Mouse (Mus musculus): ENCODE data around the gene Zdhhc22. TPM values are rescaled to one million over a fixed set of nuclear protein-coding genes. Genes with fewer than 3 reads are reported as not detected.

Zdhhc22 gene
- total and polyA plus RNA-seq, 3 experiments: not detected

DNA sequence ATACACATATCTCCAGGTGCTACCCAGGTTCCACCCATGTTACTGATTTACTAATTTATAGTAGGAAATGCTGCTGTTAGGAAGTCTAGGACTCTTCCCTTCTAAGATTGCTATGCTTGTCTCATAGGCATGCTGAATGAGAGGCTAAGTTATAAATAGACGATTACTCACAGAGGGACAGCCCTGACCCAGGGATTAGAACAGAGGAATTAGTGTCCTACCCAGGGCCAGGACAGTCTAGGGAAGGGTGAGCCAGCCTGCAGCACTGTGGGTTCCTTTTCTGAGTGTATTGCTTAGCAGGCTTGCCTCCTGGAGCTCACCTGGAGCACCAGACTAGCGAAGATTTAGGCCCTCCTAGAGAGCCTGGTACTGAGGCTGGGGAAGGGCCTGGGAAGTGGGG, 34.3 kb downstream of the Zdhhc22 start:
- no peak for DNase-seq (ENCODE audit: extremely low read depth)
- no peak overlapping the region for H3K27ac ChIP-seq (ENCODE audit: insufficient read depth, low read depth)
- TF ChIP-seq JUND (conservative IDR thresholded peaks at IDR 0.05; ENCODE audit: low read depth, low read length) (no peak), MYC (IDR thresholded peaks at IDR 0.05; ENCODE audit: low read depth, low read length) (no peak)
- H3K79me2 ChIP-seq (replicated peaks; ENCODE audit: control insufficient read depth, extremely low read depth, insufficient read depth, poor library complexity, severe bottlenecking): peaks cover 16% of the 10 kb centered on the region
- in situ Hi-C loops (cut with MboI; ENCODE audit: low pct_ligation_motif_present, low pct_unique_long_range_greater_than_20kb, low sequenced_read_pairs): no loop called here
- H3K9me3 ChIP-seq (replicated peaks; ENCODE audit: low read length): no peaks in the 10 kb centered on the region
- H3K27me3 ChIP-seq (replicated peaks): no peaks in the 10 kb centered on the region
- H3K36me3 ChIP-seq (replicated peaks in 1 of 2; ENCODE audit: control insufficient read depth in 1 of 2, insufficient read depth in 1 of 2, low read length in 1 of 2): peaks cover 52 to 79% of the 10 kb centered on the region in 2 experiments
- peaks cover 0 to 11% of the 10 kb centered on the region in 2 experiments; a peak in 2 of 4 replicates for H3K4me1 ChIP-seq (ENCODE audit: control insufficient read depth in 1 of 2, insufficient read depth in 2 of 2)
- no peak overlapping the region for H3K9ac ChIP-seq (ENCODE audit: insufficient read depth, low read depth)
- no peak overlapping the region for H3K4me2 ChIP-seq (ENCODE audit: insufficient read depth, low read depth, poor library complexity, severe bottlenecking)
- H3K4me3 ChIP-seq (replicated peaks in 1 of 3; ENCODE audit: low read depth in 2 of 3, low read length in 2 of 3, poor library complexity in 1 of 3): no peak overlapping the region
- dilution Hi-C loops (cut with MboI; ENCODE audit: extremely low pct_ligation_motif_present, extremely low pct_unique_long_range_greater_than_20kb, low sequenced_read_pairs): no loop called here

DNA sequence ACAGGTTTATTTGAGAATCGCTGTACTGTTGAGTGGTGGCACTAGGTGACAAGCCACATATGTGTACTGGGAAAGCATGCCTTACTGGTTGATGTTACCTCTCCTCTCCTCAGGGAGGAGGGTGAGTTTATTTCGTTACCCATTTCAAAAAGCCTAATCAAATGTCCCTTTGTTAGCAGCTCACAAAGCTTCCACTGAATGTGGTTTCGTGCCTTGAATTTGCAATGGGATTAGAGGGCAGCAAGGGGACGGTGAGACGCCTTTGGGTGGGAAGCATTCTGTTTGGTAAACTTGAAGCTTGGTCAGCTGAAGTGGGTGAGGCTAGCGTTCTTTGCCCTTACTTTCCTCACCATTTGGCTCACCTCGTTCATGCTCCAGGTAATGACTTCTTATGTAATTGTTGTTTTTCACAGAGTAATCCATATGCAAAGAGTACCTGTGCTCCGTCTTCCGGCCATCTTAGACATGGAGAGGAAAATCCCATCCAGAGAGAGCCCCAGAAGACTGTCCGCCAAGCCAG, 37.8 kb downstream of the Zdhhc22 start:
- Histone ChIP-seq H3K36me3 (replicated peaks in 1 of 2; ENCODE audit: control insufficient read depth in 1 of 2, insufficient read depth in 1 of 2, low read length in 1 of 2) (peaks cover 29 to 47% of the 10 kb centered on the region in 2 experiments), H3K4me1 (ENCODE audit: control insufficient read depth in 1 of 2, insufficient read depth in 2 of 2) (peaks cover 0 to 24% of the 10 kb centered on the region in 2 experiments; a peak in 2 of 4 replicates), H3K79me2 (replicated peaks; ENCODE audit: control insufficient read depth, extremely low read depth, insufficient read depth, poor library complexity, severe bottlenecking) (peaks cover 34% of the 10 kb centered on the region), H3K4me2 (ENCODE audit: insufficient read depth, low read depth, poor library complexity, severe bottlenecking) (no peak overlapping the region), H3K27me3 (replicated peaks) (no peaks in the 10 kb centered on the region), H3K9me3 (replicated peaks; ENCODE audit: low read length) (no peaks in the 10 kb centered on the region), H3K27ac (ENCODE audit: insufficient read depth, low read depth) (no peak overlapping the region), H3K9ac (ENCODE audit: insufficient read depth, low read depth) (no peak overlapping the region), H3K4me3 (replicated peaks in 1 of 3; ENCODE audit: low read depth in 2 of 3, low read length in 2 of 3, poor library complexity in 1 of 3) (no peak overlapping the region)
- no peak for DNase-seq (ENCODE audit: extremely low read depth)
- no peak for TF ChIP-seq HCFC1 (IDR thresholded peaks at IDR 0.05; ENCODE audit: low read depth, low read length)
- TF ChIP-seq EP300 (IDR thresholded peaks at IDR 0.05; ENCODE audit: low read length): no peak
- TF ChIP-seq NRF1 (IDR thresholded peaks at IDR 0.05; ENCODE audit: low read depth, low read length): no peak
- no peak for TF ChIP-seq TBP (conservative IDR thresholded peaks at IDR 0.05; ENCODE audit: low read depth, low read length)
- no peak for TF ChIP-seq CHD2 (IDR thresholded peaks at IDR 0.05; ENCODE audit: low read length)
- no peak for TF ChIP-seq CTCF (conservative IDR thresholded peaks at IDR 0.05 in 1 of 2, IDR thresholded peaks at IDR 0.05 in 1 of 2; ENCODE audit: low read depth in 2 of 2, low read length in 2 of 2)
- no peak for TF ChIP-seq USF2 (conservative IDR thresholded peaks at IDR 0.05; ENCODE audit: low read depth, low read length)
- TF ChIP-seq SMC3 (IDR thresholded peaks at IDR 0.05; ENCODE audit: low read depth, low read length): no peak
- TF ChIP-seq CHD1 (IDR thresholded peaks at IDR 0.05; ENCODE audit: low read depth, low read length): no peak
- no peak for TF ChIP-seq MEF2A (IDR thresholded peaks at IDR 0.05; ENCODE audit: borderline replicate concordance, low read depth, low read length)
- no peak for TF ChIP-seq POLR2A (IDR thresholded peaks at IDR 0.05; ENCODE audit: low read depth, low read length)
- no peak for TF ChIP-seq ZC3H11A (IDR thresholded peaks at IDR 0.05; ENCODE audit: low read depth, low read length)
- in situ Hi-C loops (cut with MboI; ENCODE audit: low pct_ligation_motif_present, low pct_unique_long_range_greater_than_20kb, low sequenced_read_pairs) (no loop called here), dilution Hi-C loops (cut with MboI; ENCODE audit: extremely low pct_ligation_motif_present, extremely low pct_unique_long_range_greater_than_20kb, low sequenced_read_pairs) (no loop called here)

DNA sequence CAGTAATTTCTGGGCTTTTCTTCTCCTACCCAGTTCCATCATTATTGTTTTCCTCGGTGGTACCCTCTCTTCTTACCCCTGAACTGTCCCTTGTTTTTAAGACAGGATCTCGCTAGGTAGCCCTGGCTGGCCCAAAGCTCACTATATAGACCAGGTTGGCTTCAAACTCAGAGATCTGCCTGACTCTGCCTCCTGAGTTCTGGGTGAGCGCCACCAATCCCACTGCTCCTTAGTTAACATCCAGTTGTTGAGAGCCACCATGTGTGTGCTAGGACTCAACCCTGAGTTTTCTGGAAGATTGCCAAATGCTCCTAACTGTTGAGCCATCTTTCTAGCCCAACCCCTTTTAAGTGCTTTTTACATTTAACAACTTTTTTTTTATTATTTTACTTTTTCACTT, 39.3 kb downstream of the Zdhhc22 start:
- in situ Hi-C loops (cut with MboI; ENCODE audit: low pct_ligation_motif_present, low pct_unique_long_range_greater_than_20kb, low sequenced_read_pairs) (no loop called here), dilution Hi-C loops (cut with MboI; ENCODE audit: extremely low pct_ligation_motif_present, extremely low pct_unique_long_range_greater_than_20kb, low sequenced_read_pairs) (no loop called here)
- H3K9me3 ChIP-seq (replicated peaks; ENCODE audit: low read length): no peaks in the 10 kb centered on the region
- H3K4me3 ChIP-seq (replicated peaks in 1 of 3; ENCODE audit: low read depth in 2 of 3, low read length in 2 of 3, poor library complexity in 1 of 3): peak overlapping the region; percentile 24 to 52 (median 44)
- TF ChIP-seq MXI1 (IDR thresholded peaks at IDR 0.05; ENCODE audit: low read depth, low read length) (no peak), TCF12 (IDR thresholded peaks at IDR 0.05; ENCODE audit: low read depth, low read length) (no peak), NELFE (IDR thresholded peaks at IDR 0.05; ENCODE audit: low read depth, low read length) (no peak), SMC3 (IDR thresholded peaks at IDR 0.05; ENCODE audit: low read depth, low read length) (no peak), JUND (conservative IDR thresholded peaks at IDR 0.05; ENCODE audit: low read depth, low read length) (no peak), RAD21 (IDR thresholded peaks at IDR 0.05; ENCODE audit: low read depth, low read length) (no peak), MAZ (IDR thresholded peaks at IDR 0.05; ENCODE audit: low read depth, low read length) (no peak), CTCF (conservative IDR thresholded peaks at IDR 0.05 in 1 of 2, IDR thresholded peaks at IDR 0.05 in 1 of 2; ENCODE audit: low read depth in 2 of 2, low read length in 2 of 2) (no peak), MAX (IDR thresholded peaks at IDR 0.05; ENCODE audit: low read length) (no peak), ZKSCAN1 (IDR thresholded peaks at IDR 0.05; ENCODE audit: borderline replicate concordance, low read depth, low read length) (no peak), USF1 (IDR thresholded peaks at IDR 0.05; ENCODE audit: low read depth, low read length) (no peak), MAFK (IDR thresholded peaks at IDR 0.05; ENCODE audit: insufficient replicate concordance, low read length) (no peak), TBP (conservative IDR thresholded peaks at IDR 0.05; ENCODE audit: low read depth, low read length) (no peak), MEF2A (IDR thresholded peaks at IDR 0.05; ENCODE audit: borderline replicate concordance, low read depth, low read length) (no peak)
- peak overlapping the region; percentile 83 for H3K27ac ChIP-seq (ENCODE audit: insufficient read depth, low read depth)
- H3K79me2 ChIP-seq (replicated peaks; ENCODE audit: control insufficient read depth, extremely low read depth, insufficient read depth, poor library complexity, severe bottlenecking): peaks cover 34% of the 10 kb centered on the region
- peak overlapping the region; percentile 100 for H3K4me2 ChIP-seq (ENCODE audit: insufficient read depth, low read depth, poor library complexity, severe bottlenecking)
- no peaks in the 10 kb centered on the region for H3K27me3 ChIP-seq (replicated peaks)
- peaks cover 0 to 27% of the 10 kb centered on the region in 2 experiments; a peak in 2 of 4 replicates for H3K4me1 ChIP-seq (ENCODE audit: control insufficient read depth in 1 of 2, insufficient read depth in 2 of 2)
- peak overlapping the region; percentile 84; the same call in 1 of the 2 replicates for H3K9ac ChIP-seq (ENCODE audit: insufficient read depth, low read depth)
- H3K36me3 ChIP-seq (replicated peaks in 1 of 2; ENCODE audit: control insufficient read depth in 1 of 2, insufficient read depth in 1 of 2, low read length in 1 of 2): peaks cover 23 to 34% of the 10 kb centered on the region in 2 experiments
- no peak for DNase-seq (ENCODE audit: extremely low read depth)
